Mouse (Mus musculus): Measurements from ENCODE around the gene Fbxw24. TPM values are rescaled to one million over a fixed set of nuclear protein-coding genes. Genes with fewer than 3 reads are reported as not detected.
"Not testable (repeated sequence)": the region's sequence is repeated elsewhere in the genome, so short reads cannot be mapped to it uniquely, and the experiment has no call there.

Gene Fbxw24
- total RNA-seq (2021) = not detected
- long read RNA-seq, experiment 1 = 0 reads
- long read RNA-seq, experiment 2 = 0 reads

- not testable (repeated sequence) for DNase-seq (ENCODE audit: low spot score)
Observed at GRCm38 (mm10) chr9:109625957-109626356, at the start of gene Fbxw24. Fbxw24 (minus strand) TSS chr9:109626057.

DNA sequence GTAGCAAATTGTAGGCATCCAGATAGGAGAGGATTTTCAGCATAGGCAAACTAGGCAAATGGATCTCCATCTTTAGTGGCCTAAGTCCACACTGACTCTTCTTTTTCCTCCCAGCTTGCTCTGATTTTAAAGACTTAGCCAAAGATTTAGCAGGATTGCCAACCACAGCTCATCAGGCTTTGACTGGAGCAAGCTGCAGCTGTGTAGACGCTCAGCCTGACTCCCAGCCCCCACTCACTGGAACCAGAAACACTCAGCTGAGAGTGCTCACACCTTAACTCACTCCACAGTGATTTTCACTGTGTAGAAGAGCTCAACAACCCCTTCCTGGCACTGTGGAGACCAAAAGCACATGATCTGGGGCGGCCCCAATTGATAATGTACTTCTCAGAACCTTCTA is 38.7 kb upstream of the Fbxw24 start, which contains the start of gene Fbxw25:
TSS of gene Fbxw25 (minus strand) at position 101 of the 400 bp plus-strand sequence.
- not testable (repeated sequence) for DNase-seq (ENCODE audit: low spot score)

DNA sequence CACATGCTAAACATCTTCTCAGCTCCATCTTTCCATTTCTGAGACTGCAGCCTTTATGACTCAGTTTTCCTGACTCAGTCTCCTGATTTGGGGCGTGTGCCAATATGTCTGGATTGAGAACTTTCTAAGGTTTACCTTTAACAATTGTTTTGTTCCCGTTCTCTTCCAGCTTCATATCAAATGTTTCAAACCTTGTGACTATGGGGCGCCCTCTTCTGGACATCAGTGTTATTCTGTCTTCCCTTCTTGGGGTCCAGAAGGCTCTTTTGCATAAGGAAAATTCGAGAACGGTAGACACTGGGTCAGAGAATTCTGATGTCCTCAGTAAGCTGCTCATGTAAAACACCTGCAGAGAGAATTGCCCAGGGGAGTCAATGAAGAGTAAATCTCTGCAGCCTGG is 19.0 kb downstream of the Fbxw24 start:
- DNase-seq (ENCODE audit: low spot score) = not testable (repeated sequence)

- not testable (repeated sequence) for DNase-seq (ENCODE audit: low spot score)
Observed at GRCm38 (mm10) chr9:109602128-109602527, 23.7 kb downstream of the Fbxw24 start.

DNA sequence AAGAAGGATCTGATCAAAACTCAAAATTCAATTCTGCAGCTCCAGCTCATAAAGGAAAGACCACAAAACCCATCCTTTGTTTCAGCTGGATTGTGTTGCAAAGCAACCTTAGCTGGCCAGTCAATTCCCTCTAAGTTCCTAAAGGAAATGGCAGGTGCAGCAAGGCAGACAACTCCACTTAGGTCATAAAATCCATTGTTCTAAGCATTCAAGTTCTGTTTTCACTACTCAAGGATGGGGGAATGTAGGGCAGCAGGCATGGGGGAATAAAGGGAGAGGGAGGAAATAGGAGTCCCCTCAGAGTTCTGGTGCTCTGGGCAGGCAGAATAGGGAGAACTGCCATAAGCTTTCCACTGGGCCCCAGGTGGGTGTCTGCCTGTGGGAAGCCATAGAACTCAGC is 28.6 kb downstream of the Fbxw24 start:
- no peak for DNase-seq (ENCODE audit: low spot score)

DNA sequence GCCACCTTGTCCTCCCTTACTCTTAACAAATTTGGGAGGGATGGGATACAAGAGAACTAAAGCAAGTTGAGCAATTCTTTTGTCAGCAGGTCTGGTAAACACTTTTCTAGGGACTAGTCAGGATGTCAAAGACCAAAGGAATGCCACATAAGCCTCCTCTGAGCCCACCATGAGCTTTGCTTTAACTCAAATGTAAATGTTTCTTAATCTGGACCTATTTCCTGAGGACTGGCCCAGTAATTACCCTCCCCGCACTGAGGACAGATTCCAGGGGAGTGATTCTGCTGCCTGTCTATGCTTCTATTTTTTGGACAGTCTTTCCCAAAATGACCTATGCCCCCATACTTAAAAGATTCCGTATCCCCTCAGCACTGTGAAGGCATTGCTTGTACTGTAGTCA is 31.0 kb downstream of the Fbxw24 start:
- DNase-seq (ENCODE audit: low spot score) = no peak

GRCm38 (mm10) chr9:109568162-109568561 is 57.7 kb downstream of the Fbxw24 start, which contains the start of gene Fbxw15:
Fbxw15 (minus strand) TSS chr9:109568262.
- not testable (repeated sequence) for DNase-seq (ENCODE audit: low spot score)

DNA sequence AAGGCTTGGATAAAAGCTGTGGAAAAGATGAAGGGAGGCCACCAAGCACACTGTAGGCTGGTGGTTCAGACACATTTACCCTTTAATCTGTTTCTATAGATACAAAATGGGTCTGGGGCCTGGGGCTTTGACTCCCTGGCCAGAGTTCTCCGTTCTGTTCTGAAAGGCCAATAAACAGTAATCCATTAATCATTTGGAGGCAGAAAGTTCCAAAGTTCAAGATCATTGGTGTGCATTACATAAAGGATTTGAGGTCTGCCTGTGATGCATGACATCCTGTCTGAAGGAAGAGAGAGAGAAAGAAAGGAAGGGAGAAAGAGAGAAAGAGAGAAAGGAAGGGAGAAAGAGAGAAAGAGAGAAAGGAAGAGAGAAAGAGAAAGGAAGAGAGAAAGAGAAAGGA is 60.3 kb downstream of the Fbxw24 start:
- no peak for DNase-seq (ENCODE audit: low spot score)

GRCm38 (mm10) chr9:109562106-109562505 is 63.8 kb downstream of the Fbxw24 start:
- not testable (repeated sequence) for DNase-seq (ENCODE audit: low spot score)

- DNase-seq (ENCODE audit: low spot score) = no peak
Observed at GRCm38 (mm10) chr9:109552483-109552882, 73.4 kb downstream of the Fbxw24 start.

Other genes with a start within 250 kb of the Fbxw24 start
- not detected for gene Fbxw22, start 221.8 kb downstream of the Fbxw24 start, total RNA-seq (2021)
- gene Fbxw16, start 176.9 kb downstream of the Fbxw24 start, total RNA-seq (2021) = not detected
- gene Fbxw19, start 130.2 kb downstream of the Fbxw24 start, total RNA-seq (2021) = not detected
- gene Fbxw15, start 57.8 kb downstream of the Fbxw24 start, total RNA-seq (2021) = not detected
- gene Fbxw25, start 38.6 kb upstream of the Fbxw24 start, total RNA-seq (2021) = not detected
- not detected for gene Fbxw18, start 76.6 kb upstream of the Fbxw24 start, total RNA-seq (2021)
- not detected for gene Fbxw26, start 120.0 kb upstream of the Fbxw24 start, total RNA-seq (2021)
- not detected for gene Fbxw27, start 164.6 kb upstream of the Fbxw24 start, total RNA-seq (2021)
- gene Spink8, start 186.2 kb upstream of the Fbxw24 start, total RNA-seq (2021) = not detected
- 10 to 100 TPM; 28.8 to 30.8 TPM for gene Nme6, start 206.7 kb upstream of the Fbxw24 start, total RNA-seq (2021)
- gene Camp, start 223.6 kb upstream of the Fbxw24 start, total RNA-seq (2021) = not detected
- gene Cdc25a, start 249.5 kb upstream of the Fbxw24 start, total RNA-seq (2021) = 1 to 10 TPM; 3.9 to 4.7 TPM